Mouse (Mus musculus): Measurements from ENCODE around the gene Hc.

GRCm38 (mm10) chr2:34958036-34958435 is 103.2 kb downstream of the Hc start:
- no peak for TF ChIP-seq CTCF (IDR thresholded peaks at IDR 0.05; ENCODE audit: borderline replicate concordance, extremely low read depth, insufficient read depth, insufficient read length)
- no peak for TF ChIP-seq POLR2A (IDR thresholded peaks at IDR 0.05; ENCODE audit: borderline replicate concordance, extremely low read depth, insufficient read depth, insufficient read length, poor library complexity, severe bottlenecking)

Measured in brain, embryonic 14.5 days (tissue).